Mouse (Mus musculus) cerebellum, adult 18-20 months (tissue): ENCODE results near the gene Arhgap24.

Source experiments
- DNase-seq, 2 experiments: peaks; one replicate each; pipeline ENCODE4 v3.0.0; 2021

The Arhgap24 gene

GRCm38 (mm10) chr5:102481215-102482211, at the start of gene Arhgap24:
Gene Arhgap24 (plus strand): TSS chr5:102481391.
- no peak for DNase-seq

DNA sequence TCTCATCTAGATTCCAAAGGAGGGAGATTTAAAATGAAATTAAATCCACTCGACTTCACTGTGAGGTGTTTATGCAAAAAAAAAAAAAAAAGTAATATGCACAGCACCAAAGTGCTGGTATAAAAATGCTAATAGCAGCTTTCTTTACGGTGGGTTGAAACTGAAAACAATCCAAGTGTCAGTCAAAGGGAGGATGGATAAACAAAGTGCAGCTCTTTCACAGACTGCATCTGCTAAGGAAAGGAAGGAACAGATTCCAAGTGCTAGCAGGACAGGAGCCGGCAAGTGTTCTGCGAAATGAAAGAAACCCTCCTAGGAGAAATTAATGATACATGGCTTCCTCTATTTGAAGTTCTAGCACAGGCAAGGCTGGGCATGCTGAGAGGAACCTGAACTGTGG, 47.0 kb upstream of the Arhgap24 start:
- DNase-seq: no peak

GRCm38 (mm10) chr5:102436581-102436980, 44.6 kb upstream of the Arhgap24 start:
- DNase-seq: no peak

DNA sequence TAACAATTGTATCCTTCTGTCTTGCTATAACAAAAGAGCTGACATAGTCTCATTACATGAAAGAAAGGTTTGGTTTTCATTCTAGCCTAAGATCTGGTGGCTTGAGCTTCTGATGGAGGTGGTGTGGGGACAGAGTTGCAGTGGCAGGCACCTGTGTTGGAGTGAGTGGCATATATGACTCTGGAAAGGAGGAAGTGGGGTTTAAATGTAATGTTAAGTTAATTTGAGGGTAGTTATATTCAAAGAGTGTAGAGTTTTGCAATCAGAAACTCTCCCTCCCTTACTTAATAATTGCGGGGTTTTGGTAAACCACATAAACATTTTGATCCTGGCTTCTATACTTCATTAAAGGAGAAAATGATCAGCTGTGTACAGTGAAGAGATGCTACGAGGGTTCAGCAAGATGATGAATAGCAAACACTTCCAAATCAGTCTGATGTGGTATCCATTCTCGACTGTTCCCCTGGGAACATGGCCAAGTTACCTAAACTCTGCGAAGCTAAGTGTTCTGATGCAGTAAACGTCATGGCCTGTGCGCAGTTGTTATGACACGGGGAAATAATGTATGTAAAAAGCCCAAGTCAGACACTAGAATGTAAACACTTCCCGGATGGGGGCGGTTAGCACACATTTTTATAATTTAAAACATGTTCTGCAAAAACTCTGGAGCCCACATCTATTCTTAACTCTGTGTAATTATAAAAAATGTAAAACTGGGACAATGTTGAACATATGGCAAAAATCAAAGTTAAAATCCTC, 41.9 kb upstream of the Arhgap24 start:
- no peak for DNase-seq

DNA sequence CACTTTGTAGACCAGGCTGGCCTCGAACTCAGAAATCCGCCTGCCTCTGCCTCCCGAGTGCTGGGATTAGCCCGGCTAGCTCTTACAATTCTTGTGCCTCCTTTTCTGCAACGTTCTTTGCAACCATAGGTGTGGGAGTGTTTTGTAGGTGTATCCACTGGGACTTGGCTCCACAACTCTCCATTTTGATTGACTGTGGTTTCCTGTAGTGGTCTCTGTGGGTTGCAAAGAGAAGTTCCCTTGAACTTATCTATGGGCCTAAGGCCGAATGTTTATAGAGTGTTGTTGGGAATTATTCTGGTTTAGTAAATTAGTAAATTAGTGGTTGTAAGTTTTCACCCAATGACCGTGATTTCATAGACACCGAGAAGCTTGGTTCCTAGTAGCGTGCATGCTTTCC, 33.8 kb upstream of the Arhgap24 start:
- DNase-seq: no peak

GRCm38 (mm10) chr5:102450897-102451296, 30.3 kb upstream of the Arhgap24 start:
- DNase-seq: no peak

GRCm38 (mm10) chr5:102452079-102452797, 29.0 kb upstream of the Arhgap24 start:
- DNase-seq: no peak

GRCm38 (mm10) chr5:102453324-102453723, 27.9 kb upstream of the Arhgap24 start:
- no peak for DNase-seq

GRCm38 (mm10) chr5:102455247-102455646, 25.9 kb upstream of the Arhgap24 start:
- DNase-seq: no peak

DNA sequence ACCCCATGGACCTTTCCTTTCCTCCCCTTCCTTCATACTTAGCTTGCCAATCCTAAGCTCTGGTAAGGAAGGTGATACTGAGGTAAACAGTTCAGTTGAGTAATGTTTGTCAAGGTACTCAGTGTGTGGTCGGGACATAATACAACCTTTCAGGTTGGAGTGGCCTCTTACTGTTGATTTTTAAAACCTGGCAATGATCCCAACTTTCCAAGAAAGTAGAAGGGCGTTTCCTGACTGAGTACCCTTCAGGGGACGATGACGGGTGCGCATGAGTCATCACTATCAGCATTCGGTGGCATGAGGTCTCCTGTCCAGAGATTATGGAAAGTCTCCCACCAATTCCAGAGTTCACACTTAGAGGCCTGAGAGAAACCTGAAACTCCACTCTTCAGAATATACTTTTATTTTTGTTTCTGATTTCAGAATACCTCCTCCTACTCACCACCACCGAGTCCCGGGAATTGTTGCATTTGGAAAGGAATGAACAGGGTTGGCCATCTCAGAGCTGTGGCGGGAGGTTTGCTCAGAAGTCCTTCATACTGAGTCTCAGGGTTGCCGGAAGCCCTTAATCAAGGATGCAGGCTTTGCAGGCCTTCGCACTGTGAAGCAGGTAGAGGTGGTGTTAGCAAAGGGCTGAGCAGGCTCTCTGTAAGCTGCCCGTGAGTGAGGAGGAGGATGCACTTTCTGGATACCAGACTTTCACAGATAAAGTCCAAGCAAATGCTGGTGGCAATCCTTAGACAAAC, 20.6 kb upstream of the Arhgap24 start:
- no peak for DNase-seq

DNA sequence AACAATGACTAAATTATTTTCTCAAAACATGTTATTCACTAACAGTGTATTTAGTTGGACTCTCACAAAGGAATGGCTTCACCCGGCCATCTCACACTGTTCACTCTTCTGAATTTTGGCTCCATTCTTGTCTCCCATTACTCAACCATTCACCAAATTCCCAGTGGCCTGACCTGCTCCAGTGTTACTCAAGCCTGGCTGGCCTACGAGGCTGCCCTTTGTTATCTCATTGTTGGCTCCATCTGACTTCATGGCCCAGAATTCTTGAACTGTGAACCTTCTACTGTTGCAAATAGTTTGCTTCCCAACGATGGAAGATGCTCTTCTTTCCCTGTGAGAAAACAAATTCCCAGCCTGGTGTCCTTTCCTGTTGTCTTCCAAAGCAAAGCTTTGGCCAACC, 18.2 kb upstream of the Arhgap24 start:
- DNase-seq: no peak

DNA sequence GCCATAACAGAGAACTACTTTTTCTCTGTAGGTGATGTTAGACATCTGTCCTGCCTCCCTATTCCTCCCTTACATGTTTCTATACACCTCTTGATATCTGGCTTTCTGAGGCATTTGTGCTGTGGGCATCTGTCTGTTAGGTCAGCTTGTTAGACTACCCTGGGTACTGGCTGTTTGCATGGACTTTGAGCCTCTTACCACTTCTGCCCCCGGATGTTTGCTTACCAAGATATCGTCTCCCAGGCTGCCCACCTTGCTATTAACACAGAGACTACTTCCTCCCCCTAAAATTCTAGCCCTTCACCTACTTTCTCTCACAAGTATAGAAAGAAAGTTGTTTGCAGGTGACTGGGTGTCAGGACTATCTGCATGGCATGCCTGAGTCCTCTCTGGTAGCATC, 15.8 kb upstream of the Arhgap24 start:
- DNase-seq: no peak

DNA sequence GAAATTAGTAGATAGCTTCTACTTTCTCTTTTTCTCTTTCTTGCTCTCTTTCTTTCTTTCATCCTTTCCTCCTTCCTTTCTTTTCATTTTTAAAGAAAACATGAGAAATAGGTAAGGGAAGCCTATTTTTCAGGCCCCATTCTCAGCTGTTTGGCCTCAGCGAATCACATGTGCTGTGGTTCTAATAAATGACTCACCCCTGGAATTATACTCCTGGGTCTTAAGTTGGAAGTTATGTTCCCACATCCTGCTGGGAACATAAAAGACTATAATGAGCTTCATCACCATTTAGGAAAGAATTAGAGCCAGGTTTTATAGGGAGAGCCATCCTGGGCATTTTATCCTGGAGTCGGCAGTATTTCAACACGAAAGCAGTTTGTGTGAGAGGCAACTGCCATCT, 12.9 kb upstream of the Arhgap24 start:
- no peak for DNase-seq

- no peak for DNase-seq
Measured at GRCm38 (mm10) chr5:102470284-102470683, 10.9 kb upstream of the Arhgap24 start.

- DNase-seq: no peak
Measured at GRCm38 (mm10) chr5:102478076-102478475, 3.1 kb upstream of the Arhgap24 start.

GRCm38 (mm10) chr5:102483285-102483975, 2.2 kb downstream of the Arhgap24 start:
- no peak for DNase-seq

DNA sequence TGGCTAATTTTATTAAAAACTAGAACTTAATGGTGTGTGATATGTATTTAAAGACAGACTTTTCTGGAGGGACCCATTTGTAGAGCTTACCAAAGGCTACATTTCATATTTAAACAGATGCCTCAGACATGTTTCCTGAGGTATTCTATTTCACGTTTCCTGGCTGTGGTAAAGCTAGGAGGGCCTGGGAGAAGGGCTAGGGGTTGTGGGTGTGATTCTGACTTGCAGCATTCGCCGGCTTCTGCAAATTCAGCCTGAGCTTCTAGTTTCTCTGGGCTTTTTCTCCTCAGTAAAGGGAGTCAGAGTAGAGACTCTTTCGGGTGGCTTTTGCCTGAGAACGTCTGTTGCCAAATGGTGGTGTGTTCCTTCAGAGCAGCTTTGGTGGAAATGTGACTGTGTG, 10.4 kb downstream of the Arhgap24 start:
- DNase-seq: no peak

GRCm38 (mm10) chr5:102492152-102492551, 11.0 kb downstream of the Arhgap24 start:
- DNase-seq: no peak

GRCm38 (mm10) chr5:102494827-102495226, 13.6 kb downstream of the Arhgap24 start:
- no peak for DNase-seq

DNA sequence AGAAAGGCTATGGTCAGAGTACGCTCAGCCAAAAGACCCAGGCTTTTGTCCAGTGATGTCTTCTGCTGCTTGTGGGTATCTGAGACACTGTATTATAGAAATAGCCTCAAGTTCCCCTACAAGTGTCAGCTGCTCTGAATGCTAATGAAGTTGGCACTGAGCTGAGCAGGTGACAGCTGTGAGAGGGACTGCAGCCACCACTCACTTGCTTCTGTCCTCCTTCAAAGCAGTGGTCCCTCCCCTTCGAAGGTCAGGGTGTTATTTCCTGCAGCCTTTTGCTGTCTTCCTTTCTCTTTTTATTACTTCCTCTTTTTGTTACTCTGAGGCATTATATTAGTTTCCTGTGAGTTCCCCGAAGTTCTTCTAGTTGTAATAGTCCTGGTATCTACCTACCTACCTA, 16.0 kb downstream of the Arhgap24 start:
- DNase-seq: no peak

GRCm38 (mm10) chr5:102498747-102499146, 17.6 kb downstream of the Arhgap24 start:
- no peak for DNase-seq

DNA sequence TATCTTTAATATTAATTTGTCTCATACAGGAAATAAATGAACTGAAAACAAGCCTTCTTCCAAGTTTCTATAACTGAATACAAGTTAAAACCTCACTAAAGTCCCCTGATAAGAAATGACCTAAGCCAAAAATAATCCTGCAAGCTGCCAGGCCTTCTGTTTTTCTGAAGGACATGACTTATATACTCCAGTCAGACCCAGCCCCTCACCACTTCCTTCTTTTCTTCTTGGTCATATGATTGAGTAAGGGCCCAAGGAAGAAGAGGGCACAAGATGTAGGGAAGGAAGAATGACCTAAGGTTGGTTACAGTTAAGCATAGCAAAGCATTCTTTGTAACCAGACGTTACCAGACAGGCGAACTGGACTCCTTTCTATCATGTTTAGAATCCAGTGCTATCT, 21.1 kb downstream of the Arhgap24 start:
- DNase-seq: no peak
